Mouse (Mus musculus) midbrain, embryonic 15.5 days (tissue): ENCODE results near the gene Evx1. TPM values are rescaled to one million over a fixed set of nuclear protein-coding genes. Genes with fewer than 3 reads are reported as not detected.
A peak's percentile ranks its signal among the peaks of the same experiment; 100 is the strongest.

Source experiments
- ATAC-seq: fragments of 200-750 bp; cut with Nextera tagmentation; replicated peaks from 2 replicates; pipeline ENCODE4 v1.8.0; 2017; ENCODE audit warnings: moderate TSS enrichment
- H3K27ac ChIP-seq: fragments of 300-500 bp; sonication (generic); 2 replicates; pipeline ENCODE4 v1.5.1; 2015; ENCODE audit warnings: mild to moderate bottlenecking, inconsistent platforms
- H3K27me3 ChIP-seq: fragments of 300-500 bp; sonication (generic); replicated peaks from 2 replicates; pipeline ENCODE4 v1.6.1; 2015; ENCODE audit warnings: inconsistent platforms
- H3K36me3 ChIP-seq: fragments of 300-500 bp; sonication (generic); replicated peaks from 2 replicates; pipeline ENCODE4 v1.6.1; 2015; ENCODE audit warnings: inconsistent platforms
- H3K4me1 ChIP-seq: fragments of 300-500 bp; sonication (generic); 2 replicates; pipeline ENCODE4 v1.6.1; 2015; ENCODE audit warnings: inconsistent platforms
- H3K4me2 ChIP-seq: fragments of 300-500 bp; sonication (generic); 2 replicates; pipeline ENCODE4 v1.6.1; 2015; ENCODE audit warnings: inconsistent platforms, mild to moderate bottlenecking, moderate library complexity
- H3K4me3 ChIP-seq: fragments of 300-500 bp; sonication (generic); 2 replicates; pipeline ENCODE4 v1.5.1; 2015; ENCODE audit warnings: mild to moderate bottlenecking, inconsistent platforms
- H3K9ac ChIP-seq: fragments of 300-500 bp; sonication (generic); 2 replicates; pipeline ENCODE4 v1.6.1; 2015; ENCODE audit warnings: mild to moderate bottlenecking, inconsistent platforms
- H3K9me3 ChIP-seq: fragments of 300-500 bp; sonication (generic); 2 replicates; pipeline ENCODE4 v1.6.1; 2016; ENCODE audit warnings: inconsistent platforms
- WGBS: fragments of 180-500 bp; shearing (Covaris S2); methylation state at CpG from one replicate; pipeline ENCODE4 v1.1.7; 2015; ENCODE audit warnings: mixed read lengths; 5-methylcytosine and 5-hydroxymethylcytosine counted together
- polyA plus RNA-seq: library from polyadenylated mRNA; unstranded; fragments of >200 nt; fragmentation: Nextera tagmentation; extraction: Ambion mirVana; gene quantifications from 2 replicates; pipeline ENCODE4 v1.2.1, GENCODE M21; 2015

Evx1 gene
- polyA plus RNA-seq, 1 experiment from 2014 or later: 0.97 TPM

DNA sequence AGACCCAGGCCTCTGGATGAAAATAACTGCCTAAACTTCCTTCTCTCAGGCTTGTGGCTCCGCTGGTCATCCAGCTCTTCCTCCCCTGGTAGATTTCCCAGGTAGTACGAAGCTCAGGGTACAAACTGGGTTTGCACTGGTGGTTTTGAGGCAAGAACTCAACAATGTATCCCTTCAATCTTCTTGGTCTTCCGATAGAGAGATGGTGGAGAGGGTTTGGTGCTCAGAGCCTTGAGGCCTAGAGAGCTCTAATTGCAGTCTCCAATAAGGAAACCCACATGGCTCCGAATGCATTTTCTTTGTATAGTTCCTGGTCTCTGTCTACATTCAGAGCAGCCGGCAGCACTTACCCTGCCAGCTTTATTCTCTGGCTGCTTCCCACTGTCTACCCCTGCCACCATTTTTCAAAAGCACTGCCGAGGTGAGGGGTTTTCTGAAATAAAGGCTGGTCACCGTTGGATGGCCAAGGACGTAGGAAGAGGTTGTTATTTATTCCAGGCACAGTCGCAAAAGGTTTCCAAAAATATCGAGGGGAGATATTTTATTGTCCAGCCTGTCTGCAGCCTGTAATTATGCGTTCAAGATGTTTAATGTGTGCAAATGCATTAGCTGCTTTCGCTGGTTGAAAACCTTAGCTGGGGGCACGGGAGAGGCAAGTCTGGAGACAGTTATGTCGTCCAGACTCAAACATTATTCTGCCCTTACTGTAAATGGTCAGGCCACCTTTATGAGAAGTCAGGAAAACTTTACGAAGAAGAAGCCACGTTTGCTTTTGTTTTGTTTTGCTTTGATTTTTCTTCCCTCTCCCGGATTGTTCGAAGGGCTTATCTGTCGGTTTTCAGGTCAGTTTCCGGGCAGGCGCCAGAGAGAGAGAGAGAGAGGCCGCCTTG lies 40.3 kb upstream of the Evx1 start:
- no peaks in the 10 kb centered on the region for H3K9me3 ChIP-seq
- no peak overlapping the region for H3K4me3 ChIP-seq
- no peak overlapping the region for H3K9ac ChIP-seq
- no peak overlapping the region for H3K4me2 ChIP-seq
- no peak for ATAC-seq
- H3K4me1 ChIP-seq: no peaks in the 10 kb centered on the region
- H3K36me3 ChIP-seq: no peaks in the 10 kb centered on the region
- H3K27me3 ChIP-seq: peaks cover 98% of the 10 kb centered on the region
- 4% methylated on average over 20 of the region's 22 CpGs for WGBS
- H3K27ac ChIP-seq: no peak overlapping the region

DNA sequence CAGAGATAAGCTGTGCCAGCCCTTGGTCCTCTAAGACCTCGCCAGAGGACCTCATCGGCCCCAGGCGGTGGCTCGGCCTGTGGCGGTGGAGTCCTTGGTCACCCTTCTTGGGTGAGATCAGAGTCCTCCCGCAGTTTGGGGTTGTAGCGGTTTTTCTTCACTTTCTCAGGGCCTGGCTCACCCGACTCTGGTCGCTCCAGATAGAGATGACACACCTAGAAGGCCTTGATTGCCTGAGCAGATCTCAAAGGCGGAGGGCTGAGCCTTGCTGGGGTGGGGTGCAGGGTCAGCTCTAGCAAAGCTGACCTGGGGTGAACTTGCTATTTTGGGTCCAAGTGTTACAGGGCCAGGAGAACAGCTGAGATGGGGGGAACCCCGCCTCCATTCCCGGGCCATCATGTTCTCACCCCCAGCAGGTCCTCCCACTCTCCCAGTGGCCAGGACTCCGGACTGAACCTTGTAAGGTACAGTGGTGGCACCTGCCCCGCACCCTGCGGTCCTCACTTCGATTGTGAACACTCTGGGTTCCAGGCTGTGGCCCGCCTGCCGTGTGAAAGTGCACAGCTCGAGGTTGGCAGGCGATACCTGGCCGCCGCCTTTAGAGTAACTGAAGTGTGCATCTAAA lies 39.5 kb upstream of the Evx1 start:
- H3K9ac ChIP-seq: no peak overlapping the region
- H3K4me2 ChIP-seq: no peak overlapping the region
- H3K4me3 ChIP-seq: no peak overlapping the region
- H3K27ac ChIP-seq: no peak overlapping the region
- peaks cover 96% of the 10 kb centered on the region for H3K27me3 ChIP-seq
- no peaks in the 10 kb centered on the region for H3K9me3 ChIP-seq
- H3K4me1 ChIP-seq: no peaks in the 10 kb centered on the region
- WGBS: 2% methylated on average over 22 of the region's 22 CpGs
- no peaks in the 10 kb centered on the region for H3K36me3 ChIP-seq
- ATAC-seq: no peak

DNA sequence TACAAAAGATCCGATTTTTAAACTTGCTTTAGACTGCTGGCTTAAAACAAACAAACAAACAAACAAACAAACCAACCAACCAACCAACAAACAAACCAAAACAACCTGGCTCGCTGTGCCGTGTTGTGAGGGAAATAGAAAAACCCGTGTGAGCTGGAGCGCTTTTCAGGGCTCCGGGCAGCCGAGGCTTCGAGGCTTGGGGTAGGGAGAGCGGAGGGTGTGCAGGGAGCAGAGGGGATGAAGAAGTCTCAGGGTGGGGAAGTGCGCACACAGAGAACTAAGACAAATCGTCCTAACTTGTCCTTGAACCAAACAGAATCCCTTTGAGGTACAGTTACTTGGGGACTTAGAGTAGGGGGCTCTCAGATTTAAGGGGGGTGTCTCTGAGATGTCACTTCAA lies 38.7 kb upstream of the Evx1 start:
- ATAC-seq: no peak
- no peaks in the 10 kb centered on the region for H3K4me1 ChIP-seq
- H3K4me3 ChIP-seq: no peak overlapping the region
- 2% methylated on average over 11 of the region's 11 CpGs for WGBS
- H3K9ac ChIP-seq: no peak overlapping the region
- no peak overlapping the region for H3K4me2 ChIP-seq
- H3K9me3 ChIP-seq: no peaks in the 10 kb centered on the region
- peaks cover 92% of the 10 kb centered on the region for H3K27me3 ChIP-seq
- H3K27ac ChIP-seq: no peak overlapping the region
- no peaks in the 10 kb centered on the region for H3K36me3 ChIP-seq

DNA sequence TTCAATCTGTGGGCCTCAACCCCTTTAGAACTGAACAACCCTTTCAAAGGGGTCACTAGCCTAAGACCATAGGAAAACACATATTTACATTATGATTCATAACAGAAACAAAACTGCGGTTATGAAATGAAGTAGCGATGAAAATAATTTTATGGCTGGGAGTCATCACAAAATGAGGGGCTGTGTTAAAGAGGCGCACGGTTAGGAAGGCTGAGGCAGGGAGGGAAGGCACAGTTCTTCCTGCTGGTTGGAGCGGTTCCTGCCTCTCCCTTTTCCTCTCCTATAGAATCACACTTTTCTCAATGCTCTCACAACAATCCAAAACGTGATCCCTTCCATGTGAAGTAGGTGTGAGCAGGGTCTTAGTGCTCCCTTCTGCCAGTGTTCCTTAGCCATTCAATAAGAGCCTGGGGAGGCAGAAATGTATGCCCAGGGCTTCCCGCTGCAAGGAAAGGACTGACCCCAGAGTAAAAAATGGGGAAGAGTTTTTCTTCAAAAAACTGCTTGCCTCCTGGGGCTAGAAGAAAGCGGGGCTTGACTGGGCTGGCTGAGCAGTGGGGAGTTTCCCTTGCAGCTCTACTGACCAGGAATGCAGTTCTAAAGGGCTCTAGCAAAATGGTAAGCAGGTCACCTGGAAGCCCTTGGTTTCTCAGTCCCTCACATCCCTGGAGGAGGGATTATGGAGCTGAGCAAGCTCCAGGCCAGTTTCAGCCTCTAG lies 37.6 kb upstream of the Evx1 start:
- WGBS: 4% methylated on average over 8 of the region's 8 CpGs
- Histone ChIP-seq H3K4me2 (no peak overlapping the region), H3K4me1 (no peaks in the 10 kb centered on the region), H3K9me3 (no peaks in the 10 kb centered on the region), H3K36me3 (no peaks in the 10 kb centered on the region), H3K9ac (no peak overlapping the region), H3K27me3 (peaks cover 89% of the 10 kb centered on the region), H3K4me3 (no peak overlapping the region), H3K27ac (no peak overlapping the region)
- ATAC-seq: no peak

DNA sequence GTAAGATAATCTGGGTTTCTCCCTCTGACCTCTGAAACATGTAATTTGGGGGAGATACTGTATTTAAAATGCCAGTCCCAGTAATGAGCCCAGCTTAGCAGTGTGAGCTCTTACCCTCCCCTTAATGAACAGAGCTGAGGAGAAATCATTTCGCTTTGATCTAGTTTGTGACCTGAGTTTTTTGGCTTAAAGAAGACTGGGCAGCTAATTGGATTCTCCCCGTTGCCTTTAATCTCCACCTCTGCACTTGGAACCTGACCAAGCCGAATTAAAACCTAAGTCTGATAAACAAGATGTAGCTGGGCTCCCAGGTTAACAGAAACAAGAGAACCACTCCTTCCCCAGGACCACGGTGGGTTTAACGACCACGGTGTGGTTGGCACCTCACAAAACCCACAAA lies 36.9 kb upstream of the Evx1 start:
- no peak overlapping the region for H3K27ac ChIP-seq
- H3K27me3 ChIP-seq: peaks cover 89% of the 10 kb centered on the region
- H3K4me3 ChIP-seq: no peak overlapping the region
- no peak for ATAC-seq
- no peaks in the 10 kb centered on the region for H3K36me3 ChIP-seq
- 1% methylated on average over 6 of the region's 6 CpGs for WGBS
- H3K4me1 ChIP-seq: no peaks in the 10 kb centered on the region
- no peaks in the 10 kb centered on the region for H3K9me3 ChIP-seq
- H3K4me2 ChIP-seq: no peak overlapping the region
- no peak overlapping the region for H3K9ac ChIP-seq

DNA sequence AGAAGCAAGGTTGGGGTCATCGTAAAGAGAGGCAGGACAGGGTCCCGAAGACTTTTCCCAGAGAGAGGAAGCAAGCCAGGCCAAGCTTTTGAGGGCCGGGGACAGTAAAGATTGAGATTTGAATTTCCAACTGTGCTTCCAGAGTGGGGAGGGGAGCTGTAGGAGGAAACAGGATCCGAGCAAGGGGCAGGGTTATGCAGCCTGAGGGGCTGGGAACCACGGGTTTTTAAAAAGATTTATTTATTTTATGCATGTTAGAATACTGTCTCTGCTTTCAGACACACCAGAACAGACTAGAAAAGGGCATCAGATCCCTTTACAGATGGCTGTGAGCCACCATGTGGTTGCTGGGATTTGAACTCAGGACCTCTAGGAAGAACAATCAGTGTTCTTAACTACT lies 36.4 kb upstream of the Evx1 start:
- Histone ChIP-seq H3K4me2 (no peak overlapping the region), H3K9me3 (no peaks in the 10 kb centered on the region), H3K9ac (no peak overlapping the region), H3K4me3 (no peak overlapping the region), H3K36me3 (no peaks in the 10 kb centered on the region), H3K27me3 (peaks cover 85% of the 10 kb centered on the region), H3K27ac (no peak overlapping the region), H3K4me1 (no peaks in the 10 kb centered on the region)
- no peak for ATAC-seq
- WGBS: 11% methylated on average over 5 of the region's 5 CpGs

DNA sequence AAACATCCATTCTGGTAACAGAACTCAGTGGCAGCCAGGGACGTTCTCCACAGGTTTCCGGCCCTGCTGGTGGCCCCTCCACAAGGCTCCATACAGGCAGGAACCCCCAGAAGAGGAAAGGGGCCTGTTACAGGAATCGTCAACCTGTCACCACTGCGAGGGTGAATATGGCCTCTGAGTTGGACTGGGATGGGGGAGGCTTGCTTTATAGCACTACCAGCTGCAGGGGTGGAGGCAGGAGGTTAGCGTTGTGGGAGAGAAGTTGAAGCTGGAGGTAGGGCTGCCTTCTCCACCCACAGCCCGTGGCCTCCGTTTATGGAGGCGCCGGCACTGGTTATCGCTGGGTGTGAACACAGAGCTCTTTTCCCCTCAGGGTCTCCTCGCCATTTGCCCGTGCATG lies 32.2 kb upstream of the Evx1 start:
- Histone ChIP-seq H3K9me3 (no peaks in the 10 kb centered on the region), H3K4me2 (no peak overlapping the region), H3K4me3 (no peak overlapping the region), H3K27me3 (peaks cover 53% of the 10 kb centered on the region), H3K27ac (no peak overlapping the region), H3K4me1 (no peaks in the 10 kb centered on the region), H3K36me3 (no peaks in the 10 kb centered on the region), H3K9ac (no peak overlapping the region)
- ATAC-seq: no peak
- 75% methylated on average over 12 of the region's 12 CpGs for WGBS

DNA sequence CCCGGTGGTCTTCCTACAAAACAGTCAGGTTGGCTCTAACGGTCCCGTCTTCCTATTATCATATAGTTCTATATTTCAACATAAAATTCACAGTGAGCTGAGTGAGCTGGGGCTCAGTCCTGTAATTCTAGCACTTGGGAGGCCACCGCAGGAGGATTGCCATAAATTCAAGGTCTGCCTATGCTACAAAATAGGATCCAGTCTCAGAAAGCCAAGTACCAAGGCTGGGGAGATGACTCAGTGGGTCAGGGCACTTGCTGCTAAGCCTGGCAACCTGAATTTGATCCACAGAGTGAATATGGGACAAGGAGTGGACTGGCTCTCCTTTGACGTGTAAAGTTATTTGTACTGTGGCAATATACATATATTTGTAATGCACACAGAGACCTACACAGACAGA lies 29.4 kb upstream of the Evx1 start:
- Histone ChIP-seq H3K27me3 (peaks cover 46% of the 10 kb centered on the region), H3K9ac (no peak overlapping the region), H3K4me2 (no peak overlapping the region), H3K9me3 (no peaks in the 10 kb centered on the region), H3K27ac (no peak overlapping the region), H3K4me3 (no peak overlapping the region), H3K4me1 (no peaks in the 10 kb centered on the region), H3K36me3 (no peaks in the 10 kb centered on the region)
- no peak for ATAC-seq
- 87% methylated on average over 5 of the region's 5 CpGs for WGBS

DNA sequence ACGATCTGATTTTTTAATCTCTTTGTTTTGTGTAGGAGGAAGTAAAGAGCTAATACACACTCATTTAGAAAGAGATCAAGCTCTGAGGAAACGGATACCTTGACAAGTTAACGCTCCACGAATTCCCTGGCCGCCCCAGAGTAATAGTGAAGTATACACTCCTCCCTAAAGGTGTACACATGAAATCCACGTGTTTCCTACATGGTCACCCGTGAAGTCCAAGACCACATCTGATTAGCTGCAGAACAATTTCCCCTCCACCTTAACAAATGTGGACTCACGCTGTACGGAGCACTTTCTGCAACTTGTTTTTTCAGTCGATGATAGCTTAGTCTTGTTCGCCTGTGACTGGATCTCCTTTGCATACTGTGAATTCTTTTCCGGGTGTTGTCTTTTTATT lies 23.1 kb upstream of the Evx1 start:
- Histone ChIP-seq H3K9ac (no peak overlapping the region), H3K9me3 (no peaks in the 10 kb centered on the region), H3K4me2 (no peak overlapping the region), H3K4me1 (peaks cover 6% of the 10 kb centered on the region; the same call in 1 of the 2 replicates), H3K4me3 (no peak overlapping the region), H3K27me3 (peaks cover 74% of the 10 kb centered on the region), H3K27ac (no peak overlapping the region), H3K36me3 (no peaks in the 10 kb centered on the region)
- no peak for ATAC-seq
- WGBS: 17% methylated on average over 12 of the region's 12 CpGs

DNA sequence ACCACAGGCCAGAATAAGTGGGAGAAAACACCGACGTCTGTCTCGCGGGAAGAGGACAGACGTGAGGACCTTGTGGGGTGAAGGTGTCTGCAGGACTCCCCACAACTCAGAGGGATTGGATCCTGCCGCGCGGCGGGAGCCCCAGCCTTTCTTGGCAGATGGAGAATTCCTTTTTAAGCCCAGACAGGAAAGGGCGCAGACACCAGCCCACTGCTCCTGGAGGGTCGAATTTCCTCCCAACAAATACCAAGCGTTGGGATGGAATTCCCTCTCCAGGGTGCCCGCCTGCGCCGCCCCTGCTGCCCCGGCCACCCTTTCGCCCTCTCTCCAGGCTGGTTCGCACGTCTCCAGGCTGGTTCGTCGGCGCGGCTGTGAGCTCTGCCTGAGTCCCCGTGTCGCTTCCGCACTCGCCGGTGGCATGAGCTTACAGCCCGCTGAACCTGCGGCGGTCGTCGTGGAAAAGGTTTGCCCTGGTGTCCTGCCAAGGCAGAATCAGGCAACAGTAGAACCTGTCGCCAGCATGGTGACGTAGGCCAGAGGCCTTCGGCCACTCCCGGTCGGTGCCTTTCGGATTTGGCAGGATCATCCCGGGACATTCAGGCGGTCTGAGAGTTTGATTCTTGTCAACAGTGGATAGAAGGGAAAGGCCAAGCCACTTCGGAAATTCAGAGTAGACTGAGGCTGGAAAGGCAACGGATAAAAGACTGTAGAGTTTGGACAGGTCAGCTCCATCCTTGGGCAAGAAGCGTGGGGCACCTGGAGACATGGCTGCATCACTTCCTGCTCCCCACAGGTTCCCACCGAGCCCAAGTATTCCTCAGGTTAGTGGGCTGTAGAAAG lies 22.1 kb upstream of the Evx1 start:
- no peaks in the 10 kb centered on the region for H3K36me3 ChIP-seq
- H3K4me1 ChIP-seq: peaks cover 6% of the 10 kb centered on the region; the same call in 1 of the 2 replicates
- H3K27me3 ChIP-seq: peaks cover 81% of the 10 kb centered on the region
- H3K4me3 ChIP-seq: peak overlapping the region; percentile 6; the same call in 1 of the 2 replicates
- H3K9me3 ChIP-seq: no peaks in the 10 kb centered on the region
- no peak overlapping the region for H3K27ac ChIP-seq
- peak overlapping the region; percentile 22 for H3K4me2 ChIP-seq
- ATAC-seq: no peak
- H3K9ac ChIP-seq: no peak overlapping the region
- WGBS: 2% methylated on average over 45 of the region's 45 CpGs

DNA sequence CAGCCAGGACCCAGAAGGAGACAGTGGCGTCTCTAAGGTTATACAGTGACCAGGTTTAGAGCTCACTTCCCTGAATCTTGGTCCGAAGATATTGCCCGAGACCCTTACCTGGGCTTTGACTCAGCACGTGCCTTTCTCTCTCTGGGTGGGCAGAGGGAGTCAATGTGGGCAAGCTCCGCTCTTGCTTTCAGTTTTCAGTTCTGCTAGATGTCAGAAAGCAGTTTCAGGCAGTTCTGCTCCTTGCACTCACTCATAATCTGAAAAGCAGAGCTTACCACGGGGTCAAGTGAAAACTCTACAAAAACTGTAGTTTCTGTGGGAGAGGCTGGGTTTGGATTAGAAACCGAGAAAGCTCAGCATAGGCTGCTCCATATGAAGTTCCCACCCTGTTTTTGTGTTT lies 21.0 kb upstream of the Evx1 start:
- WGBS: 63% methylated on average over 7 of the region's 7 CpGs
- Histone ChIP-seq H3K27me3 (peaks cover 83% of the 10 kb centered on the region), H3K4me1 (peaks cover 6% of the 10 kb centered on the region; the same call in 1 of the 2 replicates), H3K36me3 (no peaks in the 10 kb centered on the region), H3K9me3 (no peaks in the 10 kb centered on the region), H3K4me3 (no peak overlapping the region), H3K9ac (no peak overlapping the region), H3K27ac (no peak overlapping the region), H3K4me2 (no peak overlapping the region)
- ATAC-seq: no peak

DNA sequence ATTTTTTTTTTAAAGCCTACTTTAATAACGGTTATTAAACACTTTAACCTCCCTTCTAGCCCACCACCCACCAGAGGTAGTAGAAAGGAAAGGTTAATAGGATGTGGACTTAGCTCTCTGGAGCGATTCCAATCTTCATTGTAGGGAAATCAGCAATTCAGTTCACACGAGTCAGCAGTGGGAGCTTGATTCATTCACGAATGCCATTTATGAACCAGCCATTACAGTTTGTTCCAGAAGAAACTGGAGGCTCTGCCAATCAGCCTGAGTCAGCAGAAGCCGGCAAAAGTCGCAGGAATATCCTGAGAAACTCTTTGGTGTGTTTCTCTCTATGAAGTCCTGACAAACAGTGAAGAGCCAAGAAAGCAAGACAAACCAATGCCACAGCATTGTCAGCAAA lies 18.7 kb upstream of the Evx1 start:
- 67% methylated on average over 6 of the region's 6 CpGs for WGBS
- no peak overlapping the region for H3K27ac ChIP-seq
- peaks cover 6% of the 10 kb centered on the region; the same call in 1 of the 2 replicates for H3K4me1 ChIP-seq
- H3K36me3 ChIP-seq: no peaks in the 10 kb centered on the region
- ATAC-seq: no peak
- no peak overlapping the region for H3K4me3 ChIP-seq
- H3K4me2 ChIP-seq: no peak overlapping the region
- H3K9me3 ChIP-seq: no peaks in the 10 kb centered on the region
- no peak overlapping the region for H3K9ac ChIP-seq
- H3K27me3 ChIP-seq: peaks cover 74% of the 10 kb centered on the region
